Mouse (Mus musculus): ENCODE measurements around the gene Mia. TPM values are rescaled to one million over a fixed set of nuclear protein-coding genes. Genes with fewer than 3 reads are reported as not detected.
A peak's percentile ranks its signal among the peaks of the same experiment; 100 is the strongest.

Gene Mia
- polyA plus RNA-seq, 1 experiment from 2014 or later = 15.6 TPM

GRCm38 (mm10) chr7:27166229-27166613, 14.7 kb downstream of the Mia start:
- Histone ChIP-seq H3K4me3 (ENCODE audit: low read depth, low read length) (peak overlapping the region; percentile 72), H3K27me3 (replicated peaks; ENCODE audit: control insufficient read depth, insufficient read depth, low read length) (no peaks in the 10 kb centered on the region), H3K9ac (ENCODE audit: low read length) (peak overlapping the region; percentile 90), H3K4me2 (ENCODE audit: low read length) (peak overlapping the region; percentile 78), H3K36me3 (ENCODE audit: control insufficient read depth, insufficient read depth, low read length) (peaks cover 36% of the 10 kb centered on the region), H3K4me1 (ENCODE audit: control insufficient read depth, insufficient read depth, low read length) (peaks cover 40% of the 10 kb centered on the region), H3K9me3 (replicated peaks; ENCODE audit: control insufficient read depth, low read length) (no peaks in the 10 kb centered on the region), H3K27ac (ENCODE audit: low read depth, low read length) (peak overlapping the region; percentile 98)
- DNase-seq (ENCODE audit: low spot score) (peak; percentile 85), ATAC-seq (peak; percentile 76)
- under 1% methylated on average over 28 of the region's 43 CpGs for WGBS

GRCm38 (mm10) chr7:27165696-27166095, 15.3 kb downstream of the Mia start:
- WGBS = 4% methylated on average over 8 of the region's 8 CpGs
- H3K36me3 ChIP-seq (ENCODE audit: control insufficient read depth, insufficient read depth, low read length) = peaks cover 37% of the 10 kb centered on the region
- ATAC-seq = no peak

GRCm38 (mm10) chr7:27165007-27165655, 15.8 kb downstream of the Mia start:
- H3K4me2 ChIP-seq (ENCODE audit: low read length) = peak overlapping the region; percentile 78
- H3K9ac ChIP-seq (ENCODE audit: low read length) = peak overlapping the region; percentile 90
- H3K27ac ChIP-seq (ENCODE audit: low read depth, low read length) = no peak overlapping the region
- WGBS = 72% methylated on average over 19 of the region's 23 CpGs
- ATAC-seq = no peak
- peaks cover 42% of the 10 kb centered on the region for H3K36me3 ChIP-seq (ENCODE audit: control insufficient read depth, insufficient read depth, low read length)
- no peaks in the 10 kb centered on the region for H3K27me3 ChIP-seq (replicated peaks; ENCODE audit: control insufficient read depth, insufficient read depth, low read length)
- no peak for DNase-seq (ENCODE audit: low spot score)
- H3K9me3 ChIP-seq (replicated peaks; ENCODE audit: control insufficient read depth, low read length) = no peaks in the 10 kb centered on the region
- peaks cover 43% of the 10 kb centered on the region for H3K4me1 ChIP-seq (ENCODE audit: control insufficient read depth, insufficient read depth, low read length)
- H3K4me3 ChIP-seq (ENCODE audit: low read depth, low read length) = peak overlapping the region; percentile 72

More at GRCm38 (mm10) chr7:27165696-27166095, 15.3 kb downstream of the Mia start:
- Histone ChIP-seq H3K4me1 (ENCODE audit: control insufficient read depth, insufficient read depth, low read length) (peaks cover 40% of the 10 kb centered on the region), H3K27me3 (replicated peaks; ENCODE audit: control insufficient read depth, insufficient read depth, low read length) (no peaks in the 10 kb centered on the region), H3K4me3 (ENCODE audit: low read depth, low read length) (peak overlapping the region; percentile 72), H3K9ac (ENCODE audit: low read length) (peak overlapping the region; percentile 90), H3K4me2 (ENCODE audit: low read length) (peak overlapping the region; percentile 78), H3K27ac (ENCODE audit: low read depth, low read length) (peak overlapping the region; percentile 98), H3K9me3 (replicated peaks; ENCODE audit: control insufficient read depth, low read length) (no peaks in the 10 kb centered on the region)
- no peak for DNase-seq (ENCODE audit: low spot score)

- Histone ChIP-seq H3K4me3 (ENCODE audit: low read depth, low read length) (peak overlapping the region; percentile 72), H3K36me3 (ENCODE audit: control insufficient read depth, insufficient read depth, low read length) (peaks cover 47% of the 10 kb centered on the region)
- ATAC-seq = no peak
These were observed 16.6 kb downstream of the Mia start for GRCm38 (mm10) chr7:27164112-27164947.

GRCm38 (mm10) chr7:27163450-27163805, 17.5 kb downstream of the Mia start:
- no peaks in the 10 kb centered on the region for H3K27me3 ChIP-seq (replicated peaks; ENCODE audit: control insufficient read depth, insufficient read depth, low read length)
- H3K9me3 ChIP-seq (replicated peaks; ENCODE audit: control insufficient read depth, low read length) = no peaks in the 10 kb centered on the region
- DNase-seq (ENCODE audit: low spot score) = no peak
- 92% methylated on average over 5 of the region's 5 CpGs for WGBS
- no peak for ATAC-seq
- H3K4me3 ChIP-seq (ENCODE audit: low read depth, low read length) = no peak overlapping the region
- H3K36me3 ChIP-seq (ENCODE audit: control insufficient read depth, insufficient read depth, low read length) = peaks cover 56% of the 10 kb centered on the region
- peaks cover 44% of the 10 kb centered on the region for H3K4me1 ChIP-seq (ENCODE audit: control insufficient read depth, insufficient read depth, low read length)
- peak overlapping the region; percentile 49; the same call in 1 of the 2 replicates for H3K9ac ChIP-seq (ENCODE audit: low read length)
- peak overlapping the region; percentile 78 for H3K4me2 ChIP-seq (ENCODE audit: low read length)
- no peak overlapping the region for H3K27ac ChIP-seq (ENCODE audit: low read depth, low read length)

More at GRCm38 (mm10) chr7:27164112-27164947, 16.6 kb downstream of the Mia start:
- H3K9me3 ChIP-seq (replicated peaks; ENCODE audit: control insufficient read depth, low read length) = no peaks in the 10 kb centered on the region
- no peak overlapping the region for H3K27ac ChIP-seq (ENCODE audit: low read depth, low read length)
- peaks cover 44% of the 10 kb centered on the region for H3K4me1 ChIP-seq (ENCODE audit: control insufficient read depth, insufficient read depth, low read length)
- peak overlapping the region; percentile 49 for H3K9ac ChIP-seq (ENCODE audit: low read length)
- 87% methylated on average over 33 of the region's 33 CpGs for WGBS
- H3K27me3 ChIP-seq (replicated peaks; ENCODE audit: control insufficient read depth, insufficient read depth, low read length) = no peaks in the 10 kb centered on the region
- DNase-seq (ENCODE audit: low spot score) = no peak
- peak overlapping the region; percentile 78 for H3K4me2 ChIP-seq (ENCODE audit: low read length)

GRCm38 (mm10) chr7:27162780-27163449, 18.0 kb downstream of the Mia start:
- Histone ChIP-seq H3K9me3 (replicated peaks; ENCODE audit: control insufficient read depth, low read length) (no peaks in the 10 kb centered on the region), H3K27ac (ENCODE audit: low read depth, low read length) (no peak overlapping the region), H3K4me3 (ENCODE audit: low read depth, low read length) (no peak overlapping the region), H3K9ac (ENCODE audit: low read length) (peak overlapping the region; percentile 49), H3K27me3 (replicated peaks; ENCODE audit: control insufficient read depth, insufficient read depth, low read length) (no peaks in the 10 kb centered on the region), H3K4me2 (ENCODE audit: low read length) (peak overlapping the region; percentile 78), H3K36me3 (ENCODE audit: control insufficient read depth, insufficient read depth, low read length) (peaks cover 61% of the 10 kb centered on the region), H3K4me1 (ENCODE audit: control insufficient read depth, insufficient read depth, low read length) (peaks cover 44% of the 10 kb centered on the region)
- ATAC-seq (no peak), DNase-seq (ENCODE audit: low spot score) (no peak)
- 87% methylated on average over 5 of the region's 5 CpGs for WGBS

- H3K4me1 ChIP-seq (ENCODE audit: control insufficient read depth, insufficient read depth, low read length) = peaks cover 38% of the 10 kb centered on the region
- H3K4me3 ChIP-seq (ENCODE audit: low read depth, low read length) = no peak overlapping the region
- DNase-seq (ENCODE audit: low spot score) (no peak), ATAC-seq (no peak)
- H3K27me3 ChIP-seq (replicated peaks; ENCODE audit: control insufficient read depth, insufficient read depth, low read length) = no peaks in the 10 kb centered on the region
- WGBS = 90% methylated on average over 4 of the region's 4 CpGs
- H3K36me3 ChIP-seq (ENCODE audit: control insufficient read depth, insufficient read depth, low read length) = peaks cover 70% of the 10 kb centered on the region
- H3K27ac ChIP-seq (ENCODE audit: low read depth, low read length) = no peak overlapping the region
- H3K9me3 ChIP-seq (replicated peaks; ENCODE audit: control insufficient read depth, low read length) = no peaks in the 10 kb centered on the region
- H3K9ac ChIP-seq (ENCODE audit: low read length) = 0 out of 2 replicates have a peak overlapping the region, but pooled peaks have one; percentile 17
- H3K4me2 ChIP-seq (ENCODE audit: low read length) = no peak overlapping the region
These were observed 19.2 kb downstream of the Mia start for GRCm38 (mm10) chr7:27161744-27162143.

GRCm38 (mm10) chr7:27160921-27161320, 20.0 kb downstream of the Mia start:
- no peak overlapping the region for H3K27ac ChIP-seq (ENCODE audit: low read depth, low read length)
- no peak overlapping the region for H3K4me3 ChIP-seq (ENCODE audit: low read depth, low read length)
- no peak overlapping the region for H3K4me2 ChIP-seq (ENCODE audit: low read length)
- peaks cover 38% of the 10 kb centered on the region for H3K4me1 ChIP-seq (ENCODE audit: control insufficient read depth, insufficient read depth, low read length)
- DNase-seq (ENCODE audit: low spot score) (no peak), ATAC-seq (no peak)
- 85% methylated on average over 3 of the region's 3 CpGs for WGBS
- no peaks in the 10 kb centered on the region for H3K9me3 ChIP-seq (replicated peaks; ENCODE audit: control insufficient read depth, low read length)
- H3K36me3 ChIP-seq (ENCODE audit: control insufficient read depth, insufficient read depth, low read length) = peaks cover 70% of the 10 kb centered on the region
- H3K9ac ChIP-seq (ENCODE audit: low read length) = no peak overlapping the region
- no peaks in the 10 kb centered on the region for H3K27me3 ChIP-seq (replicated peaks; ENCODE audit: control insufficient read depth, insufficient read depth, low read length)
